Mouse (Mus musculus) hindbrain, embryonic 15.5 days (tissue): ENCODE results near the gene Klk12. TPM values are rescaled to one million over a fixed set of nuclear protein-coding genes. Genes with fewer than 3 reads are reported as not detected.
A peak's percentile ranks its signal among the peaks of the same experiment; 100 is the strongest.

Experiments used
- ATAC-seq: fragments of 200-750 bp; cut with Nextera tagmentation; 2 replicates; pipeline ENCODE4 v1.8.0; 2017; ENCODE audit warnings: low read depth, moderate number of reproducible peaks, moderate TSS enrichment; ENCODE audit not compliant: low FRiP score
- H3K27ac ChIP-seq: fragments of 300-500 bp; sonication (generic); replicated peaks from 2 replicates; pipeline ENCODE4 v1.5.1; 2015; ENCODE audit warnings: mild to moderate bottlenecking, inconsistent platforms
- H3K27me3 ChIP-seq: fragments of 300-500 bp; sonication (generic); 2 replicates; pipeline ENCODE4 v1.6.1; 2015; ENCODE audit warnings: control low read depth, inconsistent platforms
- H3K36me3 ChIP-seq: fragments of 300-500 bp; sonication (generic); 2 replicates; pipeline ENCODE4 v1.6.1; 2015; ENCODE audit warnings: control low read depth, inconsistent platforms
- H3K4me1 ChIP-seq: fragments of 300-500 bp; sonication (generic); replicated peaks from 2 replicates; pipeline ENCODE4 v1.6.1; 2015; ENCODE audit warnings: control low read depth, inconsistent platforms
- H3K4me2 ChIP-seq: fragments of 300-500 bp; sonication (generic); 2 replicates; pipeline ENCODE4 v1.6.1; 2015; ENCODE audit warnings: moderate library complexity, mild to moderate bottlenecking, inconsistent platforms
- H3K4me3 ChIP-seq: fragments of 300-500 bp; sonication (generic); 2 replicates; pipeline ENCODE4 v1.5.1; 2015; ENCODE audit warnings: mild to moderate bottlenecking, inconsistent platforms
- H3K9ac ChIP-seq: fragments of 300-500 bp; sonication (generic); 2 replicates; pipeline ENCODE4 v1.6.1; 2015; ENCODE audit warnings: inconsistent platforms
- H3K9me3 ChIP-seq: fragments of 300-500 bp; sonication (generic); 2 replicates; pipeline ENCODE4 v1.6.1; 2016; ENCODE audit warnings: control low read depth, inconsistent platforms
- WGBS: fragments of 180-500 bp; shearing (Covaris S2); methylation state at CpG from one replicate; pipeline ENCODE4 v1.1.7; 2015; 5-methylcytosine and 5-hydroxymethylcytosine counted together
- polyA plus RNA-seq: library from polyadenylated mRNA; unstranded; fragments of >200 nt; fragmentation: Nextera tagmentation; extraction: Ambion mirVana; gene quantifications from 2 replicates; pipeline ENCODE4 v1.2.1, GENCODE M21; 2015

Gene Klk12
- polyA plus RNA-seq, 1 experiment from 2014 or later, result not detected

- Histone ChIP-seq H3K4me1 (peaks cover 8% of the 10 kb centered on the region), H3K27me3 (0 out of 2 replicates have a peak, but pooled peaks cover 3% of the 10 kb centered on the region), H3K36me3 (no peaks in the 10 kb centered on the region), H3K9me3 (no peaks in the 10 kb centered on the region), H3K4me2 (no peak overlapping the region), H3K27ac (no peak overlapping the region), H3K9ac (no peak overlapping the region), H3K4me3 (no peak overlapping the region)
- WGBS, result 91% methylated on average over 10 of the region's 10 CpGs
- ATAC-seq, result no peak
Measured at GRCm38 (mm10) chr7:43778176-43778970, 9.7 kb downstream of the Klk12 start.

GRCm38 (mm10) chr7:43780241-43780640 lies 11.5 kb downstream of the Klk12 start:
- H3K9me3 ChIP-seq, result no peaks in the 10 kb centered on the region
- ATAC-seq, result no peak
- 72% methylated on average over 6 of the region's 6 CpGs for WGBS
- H3K36me3 ChIP-seq, result no peaks in the 10 kb centered on the region
- no peak overlapping the region for H3K27ac ChIP-seq
- no peak overlapping the region for H3K9ac ChIP-seq
- H3K4me2 ChIP-seq, result no peak overlapping the region
- 0 out of 2 replicates have a peak, but pooled peaks cover 3% of the 10 kb centered on the region for H3K27me3 ChIP-seq
- H3K4me1 ChIP-seq, result peaks cover 8% of the 10 kb centered on the region
- H3K4me3 ChIP-seq, result no peak overlapping the region

GRCm38 (mm10) chr7:43780746-43781145 lies 12.0 kb downstream of the Klk12 start, which contains the start of gene Klk10:
Gene Klk10, plus strand, starts transcription at chr7:43781035.
- Histone ChIP-seq H3K36me3 (no peaks in the 10 kb centered on the region), H3K27me3 (0 out of 2 replicates have a peak, but pooled peaks cover 3% of the 10 kb centered on the region), H3K9ac (no peak within 1 kb of the TSS), H3K4me1 (peaks cover 8% of the 10 kb centered on the region), H3K27ac (no peak within 1 kb of the TSS), H3K4me3 (no peak within 1 kb of the TSS), H3K9me3 (no peaks in the 10 kb centered on the region), H3K4me2 (no peak within 1 kb of the TSS)
- WGBS, result 54% methylated on average over 5 of the region's 5 CpGs
- ATAC-seq, result no peak

- WGBS, result 89% methylated on average over 11 of the region's 11 CpGs
Measured at GRCm38 (mm10) chr7:43781541-43781940, 12.8 kb downstream of the Klk12 start.

GRCm38 (mm10) chr7:43782275-43783265 lies 13.9 kb downstream of the Klk12 start:
- Histone ChIP-seq H3K9me3 (no peaks in the 10 kb centered on the region), H3K27me3 (0 out of 2 replicates have a peak, but pooled peaks cover 3% of the 10 kb centered on the region), H3K4me1 (peaks cover 8% of the 10 kb centered on the region), H3K4me2 (peak overlapping the region; percentile 78), H3K27ac (no peak overlapping the region), H3K4me3 (peak overlapping the region; percentile 34), H3K9ac (peak overlapping the region; percentile 34; the same call in 1 of the 2 replicates), H3K36me3 (no peaks in the 10 kb centered on the region)
- WGBS, result 7% methylated on average over 36 of the region's 36 CpGs
- ATAC-seq, result peak; percentile 83

More at GRCm38 (mm10) chr7:43781541-43781940, 12.8 kb downstream of the Klk12 start:
- Histone ChIP-seq H3K27ac (no peak overlapping the region), H3K9ac (no peak overlapping the region), H3K4me2 (no peak overlapping the region), H3K4me3 (no peak overlapping the region), H3K27me3 (0 out of 2 replicates have a peak, but pooled peaks cover 3% of the 10 kb centered on the region), H3K4me1 (peaks cover 8% of the 10 kb centered on the region), H3K9me3 (no peaks in the 10 kb centered on the region), H3K36me3 (no peaks in the 10 kb centered on the region)
- no peak for ATAC-seq

GRCm38 (mm10) chr7:43785286-43785685 lies 16.6 kb downstream of the Klk12 start:
- Histone ChIP-seq H3K27me3 (0 out of 2 replicates have a peak, but pooled peaks cover 3% of the 10 kb centered on the region), H3K4me2 (no peak overlapping the region), H3K27ac (no peak overlapping the region), H3K4me1 (peaks cover 8% of the 10 kb centered on the region), H3K4me3 (no peak overlapping the region), H3K9me3 (no peaks in the 10 kb centered on the region), H3K9ac (no peak overlapping the region), H3K36me3 (no peaks in the 10 kb centered on the region)
- ATAC-seq, result no peak
- 75% methylated on average over 1 of the region's 1 CpGs for WGBS

- ATAC-seq, result no peak
- no peaks in the 10 kb centered on the region for H3K27me3 ChIP-seq
- no peaks in the 10 kb centered on the region for H3K36me3 ChIP-seq
- no peaks in the 10 kb centered on the region for H3K4me1 ChIP-seq
- no peak overlapping the region for H3K4me2 ChIP-seq
- WGBS, result 80% methylated on average over 3 of the region's 3 CpGs
- no peaks in the 10 kb centered on the region for H3K9me3 ChIP-seq
- H3K4me3 ChIP-seq, result no peak overlapping the region
- H3K27ac ChIP-seq, result no peak overlapping the region
- H3K9ac ChIP-seq, result no peak overlapping the region
Measured at GRCm38 (mm10) chr7:43788096-43788495, 19.4 kb downstream of the Klk12 start.

- Histone ChIP-seq H3K27ac (no peak overlapping the region), H3K9ac (no peak overlapping the region), H3K27me3 (no peaks in the 10 kb centered on the region), H3K4me1 (no peaks in the 10 kb centered on the region), H3K9me3 (no peaks in the 10 kb centered on the region), H3K4me3 (no peak overlapping the region), H3K4me2 (no peak overlapping the region), H3K36me3 (no peaks in the 10 kb centered on the region)
- ATAC-seq, result no peak
- 73% methylated on average over 2 of the region's 2 CpGs for WGBS
Measured at GRCm38 (mm10) chr7:43789295-43789694, 20.6 kb downstream of the Klk12 start.

- no peak within 1 kb of the TSS for H3K9ac ChIP-seq
- H3K36me3 ChIP-seq, result no peaks in the 10 kb centered on the region
- H3K27me3 ChIP-seq, result peaks cover 15% of the 10 kb centered on the region; the same call in 1 of the 2 replicates
- H3K4me2 ChIP-seq, result no peak within 1 kb of the TSS
- peaks cover 11% of the 10 kb centered on the region; the same call in 1 of the 2 replicates for H3K4me1 ChIP-seq
- ATAC-seq, result no peak
- no peak within 1 kb of the TSS for H3K27ac ChIP-seq
- H3K4me3 ChIP-seq, result no peak within 1 kb of the TSS
- no peaks in the 10 kb centered on the region for H3K9me3 ChIP-seq
- WGBS, result 77% methylated on average over 7 of the region's 7 CpGs
Measured at GRCm38 (mm10) chr7:43791591-43791990, 22.9 kb downstream of the Klk12 start, which contains the start of gene Klk9. Gene Klk9, plus strand, starts transcription at chr7:43791891.

- no peaks in the 10 kb centered on the region for H3K9me3 ChIP-seq
- peak overlapping the region; percentile 36; the same call in 1 of the 2 replicates for H3K9ac ChIP-seq
- 7% methylated on average over 8 of the region's 8 CpGs for WGBS
- ATAC-seq, result peak; percentile 35
- peaks cover 22% of the 10 kb centered on the region; the same call in 1 of the 2 replicates for H3K27me3 ChIP-seq
- H3K27ac ChIP-seq, result no peak overlapping the region
- H3K36me3 ChIP-seq, result no peaks in the 10 kb centered on the region
- peak overlapping the region; percentile 47 for H3K4me3 ChIP-seq
- peaks cover 17% of the 10 kb centered on the region for H3K4me1 ChIP-seq
- H3K4me2 ChIP-seq, result peak overlapping the region; percentile 76
Measured at GRCm38 (mm10) chr7:43796355-43796754, 27.7 kb downstream of the Klk12 start.

GRCm38 (mm10) chr7:43797333-43797769 lies 28.7 kb downstream of the Klk12 start, which contains the start of gene Klk8:
Gene Klk8, plus strand, starts transcription at chr7:43797577.
- Histone ChIP-seq H3K9ac (peak within 1 kb of the TSS; percentile 36), H3K4me1 (peaks cover 17% of the 10 kb centered on the region), H3K36me3 (no peaks in the 10 kb centered on the region), H3K27ac (no peak within 1 kb of the TSS), H3K4me3 (peak within 1 kb of the TSS; percentile 47), H3K27me3 (peaks cover 22% of the 10 kb centered on the region; the same call in 1 of the 2 replicates), H3K9me3 (no peaks in the 10 kb centered on the region), H3K4me2 (peak within 1 kb of the TSS; percentile 76)
- peak; percentile 63 for ATAC-seq
- WGBS, result under 1% methylated on average over 28 of the region's 28 CpGs
